ENCODE assay signal across 7 mouse cellular contexts in genomic region chr8:11008379-11008775, GRCm38 (mm10). TPM values are rescaled to one million over a fixed set of nuclear protein-coding genes. Genes with fewer than 3 reads are reported as not detected.
A peak's percentile ranks its signal among the peaks of the same experiment; 100 is the strongest.
DNase-seq lines count a peak whose midpoint lies in the region; ATAC-seq and TF ChIP-seq lines count a peak whose summit lies in the region.

Irs2 (minus strand) TSS chr8:11008458.

- WGBS in lung, postnatal 0 days = under 1% methylated on average over 24 of the region's 64 CpGs
- WGBS in embryonic facial prominence, embryonic 14.5 days = 2% methylated on average over 10 of the region's 64 CpGs
- 1% methylated on average over 62 of the region's 64 CpGs for WGBS in liver, embryonic 12.5 days (ENCODE audit: insufficient replicate concordance)

- peak; percentile 6 for ATAC-seq in lung, postnatal 0 days
- peak; percentile 1 for ATAC-seq in embryonic facial prominence, embryonic 14.5 days (ENCODE audit: low read depth)
- no peak for ATAC-seq in hematopoietic stem cell, adult 5-6 weeks (replicated peaks in 1 of 2; ENCODE audit: insufficient read depth in 1 of 2, low FRiP score in 2 of 2, low TSS enrichment in 1 of 2, low read depth in 1 of 2, poor library complexity in 2 of 2, severe bottlenecking in 2 of 2)
- ATAC-seq in liver, embryonic 12.5 days = no peak

- peak within 1 kb of the TSS; percentile 99 for H3K27ac ChIP-seq in lung, postnatal 0 days (ENCODE audit: low read length)
- H3K27ac ChIP-seq in embryonic facial prominence, embryonic 14.5 days (replicated peaks; ENCODE audit: low read depth, low read length) = peak within 1 kb of the TSS; percentile 99
- H3K27ac ChIP-seq in liver, embryonic 12.5 days = peak within 1 kb of the TSS; percentile 97

- DNase-seq in lung, postnatal 0 days (ENCODE audit: low spot score) = peak; percentile 55
- DNase-seq in lung, postnatal 25 days (ENCODE audit: low spot score) = no peak
- DNase-seq in embryonic facial prominence, embryonic 14.5 days (ENCODE audit: low spot score) = no peak
- no peak for DNase-seq in B cell, adult 2 months
- DNase-seq in adipocyte (ENCODE audit: low spot score) = no peak

- H3K9ac ChIP-seq in lung, postnatal 0 days (replicated peaks; ENCODE audit: low read depth) = peak within 1 kb of the TSS; percentile 81
- H3K9ac ChIP-seq in embryonic facial prominence, embryonic 14.5 days (ENCODE audit: low read depth, low read length) = peak within 1 kb of the TSS; percentile 94
- H3K9ac ChIP-seq in liver, embryonic 12.5 days = peak within 1 kb of the TSS; percentile 94

- H3K4me2 ChIP-seq in lung, postnatal 0 days (replicated peaks; ENCODE audit: low read depth, low read length) = peak within 1 kb of the TSS; percentile 89
- peak within 1 kb of the TSS; percentile 89 for H3K4me2 ChIP-seq in embryonic facial prominence, embryonic 14.5 days (ENCODE audit: low read depth, low read length)
- peak within 1 kb of the TSS; percentile 90 for H3K4me2 ChIP-seq in liver, embryonic 12.5 days

- H3K4me1 ChIP-seq in lung, postnatal 0 days (ENCODE audit: insufficient read depth, low read depth, low read length) = peaks cover 17% of the 10 kb centered on the region; the same call in 1 of the 2 replicates
- peaks cover 40% of the 10 kb centered on the region for H3K4me1 ChIP-seq in embryonic facial prominence, embryonic 14.5 days (ENCODE audit: control insufficient read depth, insufficient read depth, low read length)
- H3K4me1 ChIP-seq in liver, embryonic 12.5 days = peaks cover 58% of the 10 kb centered on the region

- TF ChIP-seq EP300 in lung, postnatal 0 days (IDR thresholded peaks at IDR 0.05) = no peak

- H3K9me3 ChIP-seq in lung, postnatal 0 days (ENCODE audit: low read length) = no peaks in the 10 kb centered on the region
- no peaks in the 10 kb centered on the region for H3K9me3 ChIP-seq in embryonic facial prominence, embryonic 14.5 days (ENCODE audit: control insufficient read depth, low read length)
- no peaks in the 10 kb centered on the region for H3K9me3 ChIP-seq in liver, embryonic 12.5 days (replicated peaks)

- no peaks in the 10 kb centered on the region for H3K27me3 ChIP-seq in lung, postnatal 0 days (replicated peaks; ENCODE audit: insufficient read depth, low read length)
- no peaks in the 10 kb centered on the region; the same call in 1 of the 2 replicates for H3K27me3 ChIP-seq in embryonic facial prominence, embryonic 14.5 days (replicated peaks; ENCODE audit: control insufficient read depth, insufficient read depth, low read length)
- H3K27me3 ChIP-seq in liver, embryonic 12.5 days (replicated peaks) = peaks cover 14% of the 10 kb centered on the region; the same call in 1 of the 2 replicates

- H3K36me3 ChIP-seq in lung, postnatal 0 days (ENCODE audit: insufficient read depth, low read length) = no peaks in the 10 kb centered on the region
- H3K36me3 ChIP-seq in embryonic facial prominence, embryonic 14.5 days (ENCODE audit: control insufficient read depth, insufficient read depth, low read length) = 0 out of 2 replicates have a peak, but pooled peaks cover 20% of the 10 kb centered on the region
- H3K36me3 ChIP-seq in liver, embryonic 12.5 days = peaks cover 27% of the 10 kb centered on the region

- TF ChIP-seq CTCF in lung, postnatal 0 days (IDR thresholded peaks at IDR 0.05) = no peak

- peak within 1 kb of the TSS; percentile 79 for H3K4me3 ChIP-seq in lung, postnatal 0 days (ENCODE audit: low read depth, low read length)
- H3K4me3 ChIP-seq in embryonic facial prominence, embryonic 14.5 days (ENCODE audit: low read depth, low read length) = peak within 1 kb of the TSS; percentile 88
- H3K4me3 ChIP-seq in liver, embryonic 12.5 days = peak within 1 kb of the TSS; percentile 88

RNA-seq across cellular contexts. Expression of gene Irs2, which starts in this region (rescaled TPM):
- polyA plus RNA-seq in lung, postnatal 0 days (2015; fragmentation: Nextera tagmentation; extraction: Ambion mirVana) = 6.9 and 7.2 TPM in 2 replicates
- polyA plus RNA-seq in embryonic facial prominence, embryonic 14.5 days (2014; fragmentation: Nextera tagmentation; extraction: Ambion mirVana) = 5.4 and 5.9 TPM in 2 replicates
- 11.1 and 13.9 TPM in 2 replicates for total RNA-seq in hematopoietic stem cell, adult 5-6 weeks (2017)
- 9.6 and 10.4 TPM in 2 replicates for polyA plus RNA-seq in liver, embryonic 12.5 days (2016; fragmentation: Nextera tagmentation; extraction: Ambion mirVana)

Comparison
In these comparisons a context has a peak if more than half of its experiments do, and no peak if none do; other contexts are left out.
1. ATAC-seq: peak in lung, postnatal 0 days (single experiment) and embryonic facial prominence, embryonic 14.5 days (single experiment); none in hematopoietic stem cell, adult 5-6 weeks (0 of 2) and liver, embryonic 12.5 days (single experiment).
2. Peak in every context shown above with its lines, with median percentiles within 50 percentile points of each other: H3K27ac ChIP-seq, H3K4me2 ChIP-seq, H3K4me3 ChIP-seq and H3K9ac ChIP-seq.